Mouse (Mus musculus): ENCODE measurements around the gene Btnl2.
A peak's percentile ranks its signal among the peaks of the same experiment; 100 is the strongest.

Gene Btnl2

DNA sequence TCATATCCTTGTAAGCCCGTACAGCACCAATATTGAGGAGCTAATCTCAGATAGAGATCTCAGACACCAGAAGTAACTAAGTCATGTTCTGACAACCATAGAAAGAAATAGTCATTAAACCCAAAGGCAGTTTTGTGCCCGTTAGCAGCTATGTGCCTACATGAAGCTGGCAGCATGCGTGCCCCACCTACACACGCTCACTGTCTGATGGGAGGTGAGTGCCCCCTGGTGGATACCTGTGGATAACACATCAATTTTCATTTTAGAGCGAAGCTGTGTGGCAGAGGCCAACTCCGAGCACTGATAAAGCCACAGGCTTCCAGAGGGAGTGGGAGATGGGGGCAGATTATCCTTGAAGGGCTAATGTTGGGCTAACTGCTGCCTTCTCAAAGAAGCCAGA lies 56.5 kb downstream of the Btnl2 start:
- DNase-seq, result peak; percentile 91
